ENCODE assay signal across 11 mouse cellular contexts in the genomic region with DNA sequence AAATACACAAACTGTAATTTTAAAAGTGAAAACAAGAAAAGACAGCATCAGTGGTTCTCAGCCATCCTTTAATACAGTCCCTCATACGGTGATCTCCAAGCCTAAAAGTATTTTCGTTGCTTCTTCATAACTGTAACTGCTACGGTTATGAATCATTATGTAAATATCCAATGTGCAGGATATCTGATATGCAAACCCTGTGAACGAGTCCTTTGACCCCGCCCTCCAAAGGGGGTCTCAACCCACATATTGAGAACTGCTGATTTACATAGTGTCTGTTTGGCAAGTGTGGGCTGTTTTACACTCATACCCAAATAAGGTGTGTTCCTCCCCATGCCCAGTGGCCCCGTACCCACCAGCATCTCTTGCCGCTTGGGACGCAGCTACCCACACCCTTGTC.
"Had no signal": no experiment of that assay in that cellular context is flagged by ENCODE, and none has a peak within 500 bp of the region (broad histone marks: within the 10 kb centered on the region; RNA-seq: fewer than 3 reads in every experiment).

No protein-coding gene starts in this region.

- H3K36me3 ChIP-seq: limb, embryonic 12.5 days; liver, embryonic 13.5 days; lung, embryonic 15.5 days; midbrain, embryonic 13.5 days; neural tube, embryonic 13.5 days had no signal

- DNase-seq: kidney, adult 2 months; kidney, postnatal 25 days; liver; liver, embryonic 13.5 days; liver, postnatal 0 days; retina, postnatal 1 day; thymus, postnatal 4 days had no signal

- H3K4me2 ChIP-seq: liver, embryonic 13.5 days; midbrain, embryonic 13.5 days had no signal

- ATAC-seq: liver, postnatal 0 days; midbrain, embryonic 13.5 days had no signal

- H3K9me3 ChIP-seq: lung, embryonic 15.5 days; midbrain, embryonic 13.5 days had no signal

- H3K27me3 ChIP-seq: limb, embryonic 12.5 days; liver, embryonic 13.5 days; lung, embryonic 15.5 days; midbrain, embryonic 13.5 days; neural tube, embryonic 13.5 days had no signal

- H3K27ac ChIP-seq: liver, embryonic 13.5 days had no signal

- H3K4me3 ChIP-seq: limb, embryonic 12.5 days; liver, embryonic 13.5 days; lung, embryonic 15.5 days; midbrain, embryonic 13.5 days; neural tube, embryonic 13.5 days had no signal

- H3K9ac ChIP-seq: liver, embryonic 13.5 days; liver, postnatal 0 days; lung, embryonic 15.5 days; midbrain, embryonic 13.5 days had no signal
